Mouse (Mus musculus) small intestine, adult 2 months (tissue): ENCODE data around the gene Chl1.

ENCODE experiments used
- CTCF ChIP-seq: fragments of 200-500 bp; IDR thresholded peaks from 2 replicates; pipeline ENCODE4 v1.5.1; 2012; ENCODE audit warnings: low read depth, mild to moderate bottlenecking, control low read depth, inconsistent platforms, low read length, moderate library complexity, mixed read lengths; ENCODE audit not compliant: insufficient replicate concordance, insufficient read length; ENCODE audit errors: extremely low read depth
- POLR2A ChIP-seq: fragments of 200-500 bp; IDR thresholded peaks from 2 replicates; pipeline ENCODE4 v1.6.1; 2012; ENCODE audit warnings: low read depth, mild to moderate bottlenecking, control low read depth, inconsistent platforms, low read length, moderate library complexity

DNA sequence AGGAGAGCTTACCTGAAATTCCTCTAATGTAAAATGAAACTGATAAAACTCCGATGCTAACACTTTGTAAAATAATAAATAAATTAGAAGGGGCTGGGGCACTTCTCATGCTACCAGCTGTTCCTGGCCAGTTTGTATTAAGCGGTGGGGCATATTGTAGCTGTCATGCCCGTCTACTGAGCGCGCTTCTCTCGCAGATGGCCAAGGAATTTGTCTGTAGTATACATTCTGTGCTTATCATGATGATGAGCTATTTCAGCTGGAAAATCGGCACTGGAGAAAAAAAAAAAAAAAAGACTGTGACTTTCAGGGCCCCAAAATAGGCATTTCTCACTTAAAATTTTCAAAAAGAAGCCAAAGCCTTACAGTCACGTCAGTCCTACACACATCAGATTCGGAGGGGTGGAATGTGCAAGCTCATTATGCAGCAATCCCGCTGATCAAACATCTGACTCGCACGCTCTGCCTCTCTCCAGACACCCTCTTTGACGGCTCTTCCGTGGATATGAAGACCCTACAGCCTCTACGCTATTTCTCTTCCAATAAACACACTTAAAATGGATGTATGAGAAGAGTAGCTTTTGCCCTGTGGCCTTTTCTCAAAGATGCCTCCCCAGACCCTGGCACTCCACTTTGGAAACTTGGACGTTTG lies 238.9 kb downstream of the Chl1 start:
- no peak for TF ChIP-seq CTCF
- TF ChIP-seq POLR2A, result no peak
